Mouse (Mus musculus) lung, embryonic 14.5 days (tissue): ENCODE data around the gene Icmt. TPM values are rescaled to one million over a fixed set of nuclear protein-coding genes. Genes with fewer than 3 reads are reported as not detected.
A peak's percentile ranks its signal among the peaks of the same experiment; 100 is the strongest.

Source experiments
- ATAC-seq: fragments of 200-750 bp; cut with Nextera tagmentation; 2 replicates; pipeline ENCODE4 v1.8.0; 2017; ENCODE audit warnings: mild to moderate bottlenecking, moderate TSS enrichment, moderate library complexity; ENCODE audit not compliant: insufficient read depth
- DNase-seq: peaks from one replicate; pipeline ENCODE4 v3.0.0-alpha.2; 2015
- H3K27ac ChIP-seq: fragments of 300-500 bp; sonication (generic); 2 replicates; pipeline ENCODE4 v1.5.1; 2014; ENCODE audit warnings: low read depth, mild to moderate bottlenecking, moderate library complexity
- H3K27me3 ChIP-seq: fragments of 300-500 bp; sonication (generic); 2 replicates; pipeline ENCODE4 v1.6.1; 2014; ENCODE audit warnings: low read length, control low read depth; ENCODE audit not compliant: insufficient read depth
- H3K36me3 ChIP-seq: fragments of 300-500 bp; sonication (generic); 2 replicates; pipeline ENCODE4 v1.6.1; 2014; ENCODE audit warnings: control low read depth; ENCODE audit not compliant: insufficient read depth
- H3K4me1 ChIP-seq: fragments of 300-500 bp; sonication (generic); 2 replicates; pipeline ENCODE4 v1.6.1; 2014; ENCODE audit warnings: antibody characterized with exemption, control low read depth; ENCODE audit not compliant: insufficient read depth
- H3K4me2 ChIP-seq: fragments of 300-500 bp; sonication (generic); 2 replicates; pipeline ENCODE4 v1.6.1; 2014; ENCODE audit warnings: mild to moderate bottlenecking
- H3K4me3 ChIP-seq: fragments of 300-500 bp; sonication (generic); 2 replicates; pipeline ENCODE4 v1.5.1; 2014; ENCODE audit warnings: low read depth, low read length
- H3K9ac ChIP-seq: fragments of 300-500 bp; sonication (generic); 2 replicates; pipeline ENCODE4 v1.6.1; 2014
- H3K9me3 ChIP-seq: fragments of 300-500 bp; sonication (generic); 2 replicates; pipeline ENCODE4 v1.6.1; 2016; ENCODE audit warnings: low read depth, low read length, control low read depth
- CTCF ChIP-seq: IDR thresholded peaks from 2 replicates; pipeline ENCODE4 v1.5.1; 2016; ENCODE audit warnings: antibody characterized with exemption, low read depth
- WGBS: fragments of 180-500 bp; shearing (Covaris S2); extraction: QIAGEN DNeasy Blood & Tissue Kit; methylation state at CpG from one replicate; pipeline ENCODE4 v1.1.7; 2014; 5-methylcytosine and 5-hydroxymethylcytosine counted together
- polyA plus RNA-seq: library from polyadenylated mRNA; unstranded; fragments of >200 nt; fragmentation: Nextera tagmentation; extraction: Ambion mirVana; gene quantifications from 2 replicates; pipeline ENCODE4 v1.2.1, GENCODE M21; 2014

Icmt gene
- polyA plus RNA-seq, 1 experiment from 2014 or later: 31.8 TPM

- H3K9ac ChIP-seq: no peak overlapping the region
- no peak overlapping the region for H3K4me3 ChIP-seq
- no peaks in the 10 kb centered on the region for H3K9me3 ChIP-seq
- DNase-seq: peak; percentile 71
- 31% methylated on average over 10 of the region's 10 CpGs for WGBS
- H3K27ac ChIP-seq: no peak overlapping the region
- TF ChIP-seq CTCF: no peak
- H3K4me2 ChIP-seq: 0 out of 2 replicates have a peak overlapping the region, but pooled peaks have one; percentile 20
- H3K36me3 ChIP-seq: 0 out of 2 replicates have a peak, but pooled peaks cover 5% of the 10 kb centered on the region
- H3K27me3 ChIP-seq: no peaks in the 10 kb centered on the region
- peak; percentile 73 for ATAC-seq
- peaks cover 9% of the 10 kb centered on the region; the same call in 1 of the 2 replicates for H3K4me1 ChIP-seq
These were observed 33.4 kb upstream of the Icmt start for GRCm38 (mm10) chr4:152263512-152264176.

DNA sequence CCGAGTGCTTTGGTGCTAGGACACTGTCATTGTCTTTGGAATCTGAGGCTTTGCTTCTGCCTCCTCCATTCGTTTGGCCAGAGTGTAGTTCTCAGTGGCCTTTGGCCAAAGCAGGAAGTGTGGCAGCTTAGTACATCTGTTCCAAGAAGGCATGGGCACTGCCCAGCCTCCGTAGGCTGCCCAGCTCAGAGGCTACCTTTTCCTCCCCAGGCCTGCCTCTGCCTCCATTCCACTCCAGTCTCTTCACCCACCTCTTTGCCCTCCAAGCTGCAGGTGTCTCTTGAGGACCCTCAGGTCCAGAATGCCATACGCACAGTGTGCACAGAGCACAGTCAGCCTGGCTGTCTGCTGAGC, 32.9 kb upstream of the Icmt start:
- Histone ChIP-seq H3K4me1 (peaks cover 9% of the 10 kb centered on the region; the same call in 1 of the 2 replicates), H3K27ac (no peak overlapping the region), H3K27me3 (no peaks in the 10 kb centered on the region), H3K4me3 (no peak overlapping the region), H3K36me3 (0 out of 2 replicates have a peak, but pooled peaks cover 5% of the 10 kb centered on the region), H3K9ac (no peak overlapping the region), H3K9me3 (no peaks in the 10 kb centered on the region), H3K4me2 (0 out of 2 replicates have a peak overlapping the region, but pooled peaks have one; percentile 20)
- 42% methylated on average over 4 of the region's 4 CpGs for WGBS
- DNase-seq: no peak
- ATAC-seq: no peak; the same call in 1 of the 2 replicates
- TF ChIP-seq CTCF: no peak

DNA sequence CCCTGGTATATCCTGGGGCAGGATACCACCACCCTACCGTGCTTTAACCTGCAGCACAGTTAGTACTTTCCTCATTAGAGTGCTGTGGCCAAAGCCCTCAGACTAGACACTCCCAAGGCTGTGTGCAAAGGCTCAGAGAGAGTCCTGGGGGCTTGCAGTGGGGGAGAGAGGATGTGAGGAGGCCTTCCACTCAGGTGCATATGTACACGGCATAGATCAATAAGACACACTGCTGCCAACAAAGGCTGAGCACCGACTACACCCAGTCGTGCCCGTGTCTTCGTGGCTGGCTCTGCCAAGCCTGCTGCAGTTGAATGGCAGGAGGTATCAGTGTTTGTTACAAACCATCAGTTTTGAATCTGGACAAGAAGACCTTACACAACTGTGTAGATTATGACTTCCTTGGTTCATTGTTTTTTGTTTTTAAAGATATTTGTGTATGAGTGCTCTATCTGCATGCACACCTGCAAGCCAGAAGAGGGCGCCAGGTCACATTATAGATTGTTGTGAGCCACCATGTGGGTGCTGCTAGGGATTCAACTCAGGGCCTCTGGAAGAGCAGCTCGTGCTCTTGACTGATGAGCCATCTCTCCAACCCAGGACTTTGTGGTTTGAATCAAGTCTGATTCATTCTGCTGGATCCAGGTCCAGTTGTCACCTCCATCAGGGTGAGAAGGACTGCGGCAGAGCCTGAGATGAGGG, 32.0 kb upstream of the Icmt start:
- Histone ChIP-seq H3K4me1 (peaks cover 9% of the 10 kb centered on the region; the same call in 1 of the 2 replicates), H3K27ac (no peak overlapping the region), H3K27me3 (no peaks in the 10 kb centered on the region), H3K9me3 (no peaks in the 10 kb centered on the region), H3K4me3 (no peak overlapping the region), H3K36me3 (0 out of 2 replicates have a peak, but pooled peaks cover 5% of the 10 kb centered on the region), H3K4me2 (no peak overlapping the region), H3K9ac (no peak overlapping the region)
- DNase-seq (no peak), ATAC-seq (no peak)
- 85% methylated on average over 9 of the region's 9 CpGs for WGBS
- TF ChIP-seq CTCF: peak; percentile 42

- Histone ChIP-seq H3K9me3 (no peaks in the 10 kb centered on the region), H3K4me2 (no peak overlapping the region), H3K27me3 (no peaks in the 10 kb centered on the region), H3K9ac (no peak overlapping the region), H3K4me3 (no peak overlapping the region), H3K27ac (no peak overlapping the region), H3K4me1 (peaks cover 9% of the 10 kb centered on the region; the same call in 1 of the 2 replicates), H3K36me3 (no peaks in the 10 kb centered on the region)
- DNase-seq: no peak
- TF ChIP-seq CTCF: no peak
- no peak for ATAC-seq
- 45% methylated on average over 5 of the region's 5 CpGs for WGBS
These were observed 31.2 kb upstream of the Icmt start for GRCm38 (mm10) chr4:152265791-152266190.

DNA sequence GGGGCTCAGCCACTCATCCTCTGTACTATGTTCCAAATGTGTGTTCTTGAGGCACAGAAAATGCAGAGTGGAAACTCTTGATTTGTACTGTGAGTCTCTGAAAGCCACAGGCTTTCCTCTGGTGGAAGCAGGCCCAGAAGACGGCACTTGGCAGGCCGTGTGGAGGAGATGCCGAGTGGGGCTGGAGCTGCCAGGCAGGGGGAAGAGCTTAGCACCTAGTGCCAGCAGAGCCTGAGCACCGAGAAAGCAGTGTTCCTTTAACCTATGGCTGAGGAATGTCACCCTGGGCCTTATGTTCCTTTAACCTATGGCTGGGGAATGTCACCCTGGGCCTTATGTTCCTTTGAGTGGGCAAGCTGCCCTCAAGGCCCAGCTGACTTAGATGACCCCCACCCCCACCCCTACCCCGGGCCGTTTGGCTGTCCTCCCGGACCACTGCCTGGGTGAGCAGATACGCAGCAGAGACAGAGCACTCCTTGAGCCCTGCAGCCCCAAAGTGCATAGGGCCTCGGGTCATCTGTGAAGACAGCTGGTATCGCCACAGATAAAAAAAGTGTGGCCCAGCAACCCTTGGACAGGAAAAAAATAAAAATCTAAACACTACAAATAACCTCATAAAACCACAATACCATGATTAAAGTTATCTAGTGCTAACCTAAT, 30.7 kb upstream of the Icmt start:
- 39% methylated on average over 10 of the region's 10 CpGs for WGBS

GRCm38 (mm10) chr4:152267748-152268369, 29.2 kb upstream of the Icmt start:
- H3K4me3 ChIP-seq: no peak overlapping the region
- H3K9ac ChIP-seq: no peak overlapping the region
- H3K4me1 ChIP-seq: peaks cover 16% of the 10 kb centered on the region
- H3K27ac ChIP-seq: no peak overlapping the region
- DNase-seq (peak; percentile 39), ATAC-seq (no peak)
- H3K9me3 ChIP-seq: no peaks in the 10 kb centered on the region
- WGBS: 45% methylated on average over 13 of the region's 13 CpGs
- no peak for TF ChIP-seq CTCF
- no peaks in the 10 kb centered on the region for H3K36me3 ChIP-seq
- H3K4me2 ChIP-seq: no peak overlapping the region
- no peaks in the 10 kb centered on the region for H3K27me3 ChIP-seq

More for the DNA sequence above, 30.7 kb upstream of the Icmt start:
- Histone ChIP-seq H3K4me2 (no peak overlapping the region), H3K36me3 (no peaks in the 10 kb centered on the region), H3K4me1 (peaks cover 11% of the 10 kb centered on the region), H3K4me3 (no peak overlapping the region), H3K27ac (no peak overlapping the region), H3K27me3 (no peaks in the 10 kb centered on the region), H3K9ac (no peak overlapping the region), H3K9me3 (no peaks in the 10 kb centered on the region)
- no peak for DNase-seq
- no peak for ATAC-seq
- TF ChIP-seq CTCF: no peak
